Mouse (Mus musculus): ENCODE results near the gene 2510002D24Rik.
"Not testable (repeated sequence)": the region's sequence is repeated elsewhere in the genome, so short reads cannot be mapped to it uniquely, and the experiment has no call there.

2510002D24Rik gene

GRCm38 (mm10) chr16:18849521-18850190, 13.3 kb downstream of the 2510002D24Rik start:
- not testable (repeated sequence) for DNase-seq (ENCODE audit: low spot score in 2 of 2)

- no peak for DNase-seq (ENCODE audit: low spot score in 2 of 2)
These were observed 22.2 kb downstream of the 2510002D24Rik start for GRCm38 (mm10) chr16:18858551-18858950.

GRCm38 (mm10) chr16:18860186-18860585, 23.8 kb downstream of the 2510002D24Rik start:
- no peak for DNase-seq (ENCODE audit: low spot score in 2 of 2)

- DNase-seq (ENCODE audit: low spot score in 2 of 2), result not testable (repeated sequence)
These were observed 34.1 kb downstream of the 2510002D24Rik start for GRCm38 (mm10) chr16:18870495-18870894.

- no peak for DNase-seq (ENCODE audit: low spot score in 2 of 2)
These were observed 39.7 kb downstream of the 2510002D24Rik start for GRCm38 (mm10) chr16:18876091-18876441.

GRCm38 (mm10) chr16:18876442-18877308, 40.3 kb downstream of the 2510002D24Rik start, which contains the start of the genes Mrpl40 and Hira:
TSS of gene Mrpl40 (minus strand) at chr16:18876862.
TSS of gene Hira (plus strand) at chr16:18877037.
- DNase-seq (ENCODE audit: low spot score in 2 of 2), result peak; percentile 88

- peak; percentile 47 to 54 for DNase-seq (ENCODE audit: low spot score in 2 of 2)
These were observed 41.2 kb downstream of the 2510002D24Rik start for GRCm38 (mm10) chr16:18877386-18878090.

GRCm38 (mm10) chr16:18878091-18878720, 41.8 kb downstream of the 2510002D24Rik start:
- DNase-seq (ENCODE audit: low spot score in 2 of 2), result no peak

GRCm38 (mm10) chr16:18884044-18884443, 47.7 kb downstream of the 2510002D24Rik start:
- no peak for DNase-seq (ENCODE audit: low spot score in 2 of 2)

Data from frontal cortex, postnatal 14 days (tissue).